Mouse (Mus musculus) 3T3-L1 (cell line): ENCODE results near the gene Gata2.
A peak's percentile ranks its signal among the peaks of the same experiment; 100 is the strongest.

Experiments used
- DNase-seq: peaks from one replicate; pipeline ENCODE4 v3.0.0-alpha.2; 2015; ENCODE audit warnings: low read depth, low spot score

Gene Gata2

GRCm38 (mm10) chr6:88194978-88195325 lies 1.3 kb downstream of the Gata2 start:
- DNase-seq = no peak

GRCm38 (mm10) chr6:88196054-88196732 lies 2.5 kb downstream of the Gata2 start:
- no peak for DNase-seq

GRCm38 (mm10) chr6:88196733-88197312 lies 3.1 kb downstream of the Gata2 start:
- no peak for DNase-seq

GRCm38 (mm10) chr6:88197313-88198069 lies 3.8 kb downstream of the Gata2 start:
- no peak for DNase-seq

- DNase-seq = peak; percentile 84
These were observed 4.6 kb downstream of the Gata2 start for GRCm38 (mm10) chr6:88198070-88198940.

- no peak for DNase-seq
These were observed 5.5 kb downstream of the Gata2 start for GRCm38 (mm10) chr6:88199001-88199717.

- no peak for DNase-seq
These were observed 6.3 kb downstream of the Gata2 start for GRCm38 (mm10) chr6:88199718-88200692.

DNA sequence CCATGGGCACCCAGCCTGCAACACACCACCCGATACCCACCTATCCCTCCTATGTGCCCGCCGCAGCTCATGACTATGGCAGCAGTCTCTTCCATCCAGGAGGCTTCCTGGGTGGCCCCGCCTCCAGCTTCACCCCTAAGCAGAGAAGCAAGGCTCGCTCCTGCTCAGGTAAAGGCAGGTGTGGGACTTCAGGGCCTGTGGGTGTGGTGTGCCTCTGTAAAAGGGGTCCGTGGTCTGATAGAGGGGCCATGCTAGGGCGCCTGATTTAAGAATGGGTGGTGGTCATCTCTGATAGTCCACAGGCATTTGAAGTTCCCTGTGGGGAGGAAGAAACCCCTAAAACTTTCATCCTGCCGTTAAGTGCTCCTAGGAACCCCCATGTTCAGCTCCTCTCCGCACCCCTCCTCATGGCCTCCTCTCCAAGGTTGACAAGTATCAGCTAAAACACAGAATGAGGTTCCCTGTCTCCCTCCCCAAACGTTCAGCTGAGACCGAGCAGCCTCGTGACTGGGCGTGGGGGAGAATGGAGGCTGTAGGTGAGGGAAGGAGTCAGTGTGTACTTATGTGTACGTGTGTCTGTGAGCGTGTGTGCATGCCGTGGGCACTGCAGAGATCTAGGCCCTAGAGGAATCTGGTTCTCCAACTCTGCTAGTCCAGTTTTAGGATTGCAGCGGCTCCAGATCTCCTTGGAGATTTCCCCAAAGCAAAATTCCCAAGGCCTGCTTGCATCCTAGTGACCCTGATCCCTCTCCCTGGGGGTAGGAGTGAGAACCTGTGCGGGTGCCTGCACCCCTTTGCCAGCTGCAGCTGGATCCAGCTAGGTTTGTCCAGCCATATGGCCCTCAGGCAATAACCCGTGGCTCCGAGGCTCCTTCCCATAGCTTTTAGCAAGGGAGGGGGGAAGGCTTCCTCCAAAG lies 7.3 kb downstream of the Gata2 start:
- DNase-seq = no peak

DNA sequence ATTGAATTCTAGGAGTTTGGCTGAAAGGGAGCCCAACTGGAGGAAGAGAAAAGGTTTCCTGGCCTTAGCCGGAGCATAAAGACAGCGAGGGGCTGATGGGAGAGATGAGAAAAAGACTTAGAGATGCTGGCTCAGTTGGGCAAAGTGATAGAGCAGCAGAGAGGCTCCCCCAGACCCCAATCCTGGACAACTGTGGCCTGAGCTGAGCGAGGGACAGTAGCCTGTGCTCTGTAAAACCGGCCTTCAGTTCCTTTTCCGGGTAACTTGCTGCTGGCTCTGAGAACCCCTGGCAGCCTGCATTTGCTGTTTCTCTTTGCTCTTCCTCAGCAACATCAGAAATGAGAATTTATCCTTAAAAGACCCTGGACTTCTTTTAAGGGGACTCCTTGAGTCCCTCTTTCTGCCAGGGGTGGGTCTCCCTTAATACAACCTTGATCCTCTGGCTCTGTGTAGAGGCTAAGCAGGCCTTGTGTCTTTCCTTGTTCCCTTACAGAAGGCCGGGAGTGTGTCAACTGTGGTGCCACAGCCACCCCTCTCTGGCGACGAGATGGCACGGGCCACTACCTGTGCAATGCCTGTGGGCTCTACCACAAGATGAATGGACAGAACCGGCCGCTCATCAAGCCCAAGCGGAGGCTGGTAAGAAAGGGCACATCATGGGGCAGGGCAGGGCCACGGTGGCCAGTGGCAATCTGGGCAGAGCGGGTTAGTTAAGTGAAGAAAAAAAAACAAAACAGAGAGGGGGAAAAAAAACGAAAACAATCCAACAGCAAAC lies 8.4 kb downstream of the Gata2 start:
- DNase-seq = no peak

- DNase-seq = peak; percentile 80
These were observed 9.4 kb downstream of the Gata2 start for GRCm38 (mm10) chr6:88202921-88203690.

GRCm38 (mm10) chr6:88203791-88204405 lies 10.2 kb downstream of the Gata2 start:
- DNase-seq = peak; percentile 69

DNA sequence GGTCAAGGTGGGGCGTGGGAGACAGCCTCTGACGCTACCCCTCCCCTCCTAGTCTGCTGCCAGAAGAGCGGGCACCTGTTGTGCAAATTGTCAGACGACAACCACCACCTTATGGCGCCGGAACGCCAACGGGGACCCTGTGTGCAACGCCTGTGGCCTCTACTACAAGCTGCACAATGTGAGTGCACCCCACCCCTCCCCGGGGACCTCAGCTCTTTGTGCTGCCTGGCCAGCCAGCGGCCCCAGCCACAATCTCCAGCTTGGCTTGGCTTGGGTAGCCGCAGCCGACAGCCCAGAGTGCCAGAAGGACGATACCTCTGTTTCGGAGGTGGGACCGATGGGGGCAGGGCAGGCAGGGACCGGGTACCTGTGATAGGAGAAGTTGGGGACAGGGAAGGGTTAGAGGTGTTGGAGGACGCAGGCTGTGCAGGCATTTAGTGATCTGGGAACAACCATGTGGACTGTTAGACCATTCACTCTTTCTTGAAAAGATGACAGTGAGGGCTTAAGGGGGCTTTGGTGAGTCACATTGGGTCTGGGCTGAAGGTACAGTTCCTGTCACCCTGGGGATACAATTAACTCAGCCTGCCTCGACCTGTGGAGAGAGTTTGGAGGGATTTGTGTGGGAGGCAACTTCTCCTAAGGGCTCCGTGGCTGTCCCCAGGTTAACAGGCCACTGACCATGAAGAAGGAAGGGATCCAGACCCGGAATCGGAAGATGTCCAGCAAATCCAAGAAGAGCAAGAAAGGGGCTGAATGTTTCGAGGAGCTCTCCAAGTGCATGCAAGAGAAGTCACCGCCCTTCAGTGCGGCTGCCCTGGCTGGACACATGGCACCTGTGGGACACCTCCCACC lies 11.1 kb downstream of the Gata2 start:
- DNase-seq = no peak

DNA sequence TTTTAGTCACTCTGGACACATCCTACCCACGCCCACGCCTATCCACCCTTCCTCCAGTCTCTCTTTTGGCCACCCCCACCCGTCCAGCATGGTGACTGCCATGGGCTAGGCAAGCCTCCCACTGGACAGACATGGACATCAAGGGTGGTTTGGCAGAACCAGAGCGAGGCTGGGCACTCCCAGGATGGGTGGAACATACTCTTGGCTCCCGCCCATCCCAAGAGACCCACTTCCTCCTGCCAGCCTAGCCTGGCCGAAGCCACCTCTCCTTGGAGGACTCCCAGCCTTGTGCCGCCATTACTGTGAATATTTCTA lies 11.7 kb downstream of the Gata2 start:
- DNase-seq = no peak

DNA sequence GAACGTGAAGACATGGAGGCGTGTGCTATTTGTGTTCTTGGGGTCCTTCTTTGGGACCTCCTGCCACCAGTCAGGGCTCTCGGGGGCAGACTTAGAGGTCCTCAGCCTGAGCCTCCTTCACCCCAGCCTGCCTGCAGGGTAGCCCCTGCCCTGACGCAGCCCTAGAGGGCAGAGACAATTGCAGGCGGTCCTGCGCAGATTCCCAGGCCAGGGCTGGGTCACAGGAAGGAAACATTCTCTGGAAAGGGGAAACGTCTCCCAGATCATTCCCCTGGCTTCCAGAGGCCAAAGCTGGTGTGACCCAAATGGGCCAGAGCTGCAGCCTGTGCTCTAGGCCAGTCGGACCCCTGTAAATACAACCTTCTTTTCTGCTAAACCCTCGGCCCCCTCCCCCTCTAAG lies 12.2 kb downstream of the Gata2 start:
- DNase-seq = no peak

DNA sequence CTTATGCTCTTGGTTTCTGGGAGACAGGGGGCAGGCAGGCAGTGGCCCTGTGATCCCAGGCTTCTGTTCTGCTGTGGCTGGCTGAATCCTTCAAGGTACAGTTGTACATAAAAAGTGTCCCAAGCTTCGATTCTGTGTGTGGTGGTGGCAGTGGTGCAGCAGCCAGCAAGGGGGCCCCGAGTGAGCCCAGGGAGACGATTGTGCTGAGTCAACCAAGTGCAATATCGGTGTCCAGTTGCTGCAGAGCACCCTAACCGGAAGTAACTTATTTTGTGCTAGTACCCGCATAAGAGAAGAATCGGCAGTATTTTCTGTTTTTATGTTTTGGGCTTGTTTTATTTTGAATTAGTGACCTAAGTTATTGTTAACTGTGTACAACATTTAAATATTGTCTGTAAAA lies 12.9 kb downstream of the Gata2 start:
- no peak for DNase-seq

- no peak for DNase-seq
These were observed 13.8 kb downstream of the Gata2 start for GRCm38 (mm10) chr6:88207403-88208033.
